Mouse (Mus musculus): ENCODE data around the gene Dlg2. TPM values are rescaled to one million over a fixed set of nuclear protein-coding genes. Genes with fewer than 3 reads are reported as not detected.

Dlg2 gene
- total and polyA plus RNA-seq, 3 experiments = 0.49 to 0.68 TPM; not detected in 1

- DNase-seq (ENCODE audit: low spot score) (no peak), ATAC-seq (ENCODE audit: extremely low read depth, insufficient number of reproducible peaks, low FRiP score, poor library complexity, severe bottlenecking) (no peak)
- Histone ChIP-seq H3K27me3 (ENCODE audit: insufficient read depth, low read length) (no peaks in the 10 kb centered on the region), H3K4me1 (ENCODE audit: insufficient read depth, low read depth, low read length) (no peaks in the 10 kb centered on the region), H3K9me3 (replicated peaks) (no peaks in the 10 kb centered on the region), H3K4me3 (ENCODE audit: low read depth, low read length) (no peak overlapping the region), H3K36me3 (replicated peaks) (no peaks in the 10 kb centered on the region)
- TF ChIP-seq CTCF (IDR thresholded peaks at IDR 0.05; ENCODE audit: low read depth, low read length) (no peak), GATA2 (IDR thresholded peaks at IDR 0.05; ENCODE audit: borderline replicate concordance, low read depth, low read length) (no peak), GATA1 (IDR thresholded peaks at IDR 0.05; ENCODE audit: borderline replicate concordance, low read length) (no peak), POLR2AphosphoS5 (IDR thresholded peaks at IDR 0.05; ENCODE audit: insufficient replicate concordance, low read depth, low read length) (no peak), TAL1 (conservative IDR thresholded peaks at IDR 0.05; ENCODE audit: low read depth, low read length) (no peak)
These were observed 1124.8 kb downstream of the Dlg2 start for GRCm38 (mm10) chr7:91601307-91601706.

- Histone ChIP-seq H3K36me3 (replicated peaks) (no peaks in the 10 kb centered on the region), H3K27me3 (ENCODE audit: insufficient read depth, low read length) (no peaks in the 10 kb centered on the region), H3K4me3 (ENCODE audit: low read depth, low read length) (no peak overlapping the region), H3K4me1 (ENCODE audit: insufficient read depth, low read depth, low read length) (no peaks in the 10 kb centered on the region), H3K9me3 (replicated peaks) (no peaks in the 10 kb centered on the region)
- ATAC-seq (ENCODE audit: extremely low read depth, insufficient number of reproducible peaks, low FRiP score, poor library complexity, severe bottlenecking) = no peak
- no peak for DNase-seq (ENCODE audit: low spot score)
- no peak for TF ChIP-seq TAL1 (conservative IDR thresholded peaks at IDR 0.05; ENCODE audit: low read depth, low read length)
- no peak for TF ChIP-seq GATA1 (IDR thresholded peaks at IDR 0.05; ENCODE audit: borderline replicate concordance, low read length)
- TF ChIP-seq POLR2AphosphoS5 (IDR thresholded peaks at IDR 0.05; ENCODE audit: insufficient replicate concordance, low read depth, low read length) = no peak
- no peak for TF ChIP-seq CTCF (IDR thresholded peaks at IDR 0.05; ENCODE audit: low read depth, low read length)
These were observed 1127.1 kb downstream of the Dlg2 start for GRCm38 (mm10) chr7:91603561-91603960.

GRCm38 (mm10) chr7:91653033-91653432 is 1176.6 kb downstream of the Dlg2 start:
- Histone ChIP-seq H3K27me3 (ENCODE audit: insufficient read depth, low read length) (no peaks in the 10 kb centered on the region), H3K9me3 (replicated peaks) (no peaks in the 10 kb centered on the region), H3K4me1 (ENCODE audit: insufficient read depth, low read depth, low read length) (no peaks in the 10 kb centered on the region), H3K4me3 (ENCODE audit: low read depth, low read length) (no peak overlapping the region), H3K36me3 (replicated peaks) (no peaks in the 10 kb centered on the region)
- ATAC-seq (ENCODE audit: extremely low read depth, insufficient number of reproducible peaks, low FRiP score, poor library complexity, severe bottlenecking) (no peak), DNase-seq (ENCODE audit: low spot score) (no peak)
- TF ChIP-seq POLR2AphosphoS5 (IDR thresholded peaks at IDR 0.05; ENCODE audit: insufficient replicate concordance, low read depth, low read length) = no peak
- TF ChIP-seq CTCF (IDR thresholded peaks at IDR 0.05; ENCODE audit: low read depth, low read length) = no peak
- TF ChIP-seq GATA2 (IDR thresholded peaks at IDR 0.05; ENCODE audit: borderline replicate concordance, low read depth, low read length) = no peak
- TF ChIP-seq GATA1 (IDR thresholded peaks at IDR 0.05; ENCODE audit: borderline replicate concordance, low read length) = no peak
- no peak for TF ChIP-seq TAL1 (conservative IDR thresholded peaks at IDR 0.05; ENCODE audit: low read depth, low read length)

GRCm38 (mm10) chr7:91659498-91659897 is 1183.0 kb downstream of the Dlg2 start:
- DNase-seq (ENCODE audit: low spot score) = no peak
- no peaks in the 10 kb centered on the region for H3K4me1 ChIP-seq (ENCODE audit: insufficient read depth, low read depth, low read length)
- no peaks in the 10 kb centered on the region for H3K9me3 ChIP-seq (replicated peaks)
- H3K36me3 ChIP-seq (replicated peaks) = no peaks in the 10 kb centered on the region
- no peak for ATAC-seq (ENCODE audit: extremely low read depth, insufficient number of reproducible peaks, low FRiP score, poor library complexity, severe bottlenecking)
- H3K27me3 ChIP-seq (ENCODE audit: insufficient read depth, low read length) = no peaks in the 10 kb centered on the region
- TF ChIP-seq GATA1 (IDR thresholded peaks at IDR 0.05; ENCODE audit: borderline replicate concordance, low read length) = no peak
- no peak for TF ChIP-seq CTCF (IDR thresholded peaks at IDR 0.05; ENCODE audit: low read depth, low read length)
- no peak for TF ChIP-seq GATA2 (IDR thresholded peaks at IDR 0.05; ENCODE audit: borderline replicate concordance, low read depth, low read length)
- TF ChIP-seq POLR2AphosphoS5 (IDR thresholded peaks at IDR 0.05; ENCODE audit: insufficient replicate concordance, low read depth, low read length) = no peak
- TF ChIP-seq TAL1 (conservative IDR thresholded peaks at IDR 0.05; ENCODE audit: low read depth, low read length) = no peak
- H3K4me3 ChIP-seq (ENCODE audit: low read depth, low read length) = no peak overlapping the region

GRCm38 (mm10) chr7:91672236-91673017 is 1196.0 kb downstream of the Dlg2 start:
- ATAC-seq (ENCODE audit: extremely low read depth, insufficient number of reproducible peaks, low FRiP score, poor library complexity, severe bottlenecking) (no peak), DNase-seq (ENCODE audit: low spot score) (no peak)
- H3K36me3 ChIP-seq (replicated peaks) = no peaks in the 10 kb centered on the region
- no peak overlapping the region for H3K4me3 ChIP-seq (ENCODE audit: low read depth, low read length)
- H3K27me3 ChIP-seq (ENCODE audit: insufficient read depth, low read length) = no peaks in the 10 kb centered on the region
- H3K9me3 ChIP-seq (replicated peaks) = no peaks in the 10 kb centered on the region
- H3K4me1 ChIP-seq (ENCODE audit: insufficient read depth, low read depth, low read length) = no peaks in the 10 kb centered on the region
- TF ChIP-seq POLR2AphosphoS5 (IDR thresholded peaks at IDR 0.05; ENCODE audit: insufficient replicate concordance, low read depth, low read length) (no peak), GATA1 (IDR thresholded peaks at IDR 0.05; ENCODE audit: borderline replicate concordance, low read length) (no peak), CTCF (IDR thresholded peaks at IDR 0.05; ENCODE audit: low read depth, low read length) (no peak), TAL1 (conservative IDR thresholded peaks at IDR 0.05; ENCODE audit: low read depth, low read length) (no peak), GATA2 (IDR thresholded peaks at IDR 0.05; ENCODE audit: borderline replicate concordance, low read depth, low read length) (no peak)

DNA sequence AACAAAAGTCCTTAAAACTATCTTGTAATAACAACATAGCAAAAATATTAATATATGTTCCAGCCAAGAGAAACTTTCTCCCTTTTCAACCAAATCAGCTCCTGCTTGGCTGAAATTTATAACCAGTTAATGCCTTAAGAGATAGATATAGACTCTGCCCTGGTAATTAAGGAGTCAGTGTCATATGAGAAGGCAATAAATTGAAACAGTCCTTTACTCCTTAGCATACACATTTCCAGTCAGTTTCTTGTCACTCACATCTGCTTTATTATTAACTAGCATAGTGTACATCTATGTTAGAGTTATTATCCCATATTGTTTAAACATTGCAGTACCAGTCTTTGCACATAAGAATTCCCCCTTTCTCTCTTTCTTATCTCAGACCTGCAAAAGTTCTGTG is 1197.9 kb downstream of the Dlg2 start:
- no peak for ATAC-seq (ENCODE audit: extremely low read depth, insufficient number of reproducible peaks, low FRiP score, poor library complexity, severe bottlenecking)
- Histone ChIP-seq H3K4me1 (ENCODE audit: insufficient read depth, low read depth, low read length) (no peaks in the 10 kb centered on the region), H3K9me3 (replicated peaks) (no peaks in the 10 kb centered on the region), H3K36me3 (replicated peaks) (no peaks in the 10 kb centered on the region), H3K4me3 (ENCODE audit: low read depth, low read length) (no peak overlapping the region), H3K27me3 (ENCODE audit: insufficient read depth, low read length) (no peaks in the 10 kb centered on the region)
- no peak for DNase-seq (ENCODE audit: low spot score)
- TF ChIP-seq GATA2 (IDR thresholded peaks at IDR 0.05; ENCODE audit: borderline replicate concordance, low read depth, low read length) (no peak), POLR2AphosphoS5 (IDR thresholded peaks at IDR 0.05; ENCODE audit: insufficient replicate concordance, low read depth, low read length) (no peak), CTCF (IDR thresholded peaks at IDR 0.05; ENCODE audit: low read depth, low read length) (no peak), GATA1 (IDR thresholded peaks at IDR 0.05; ENCODE audit: borderline replicate concordance, low read length) (no peak), TAL1 (conservative IDR thresholded peaks at IDR 0.05; ENCODE audit: low read depth, low read length) (no peak)

All from G1E (cell line).